Mouse (Mus musculus): ENCODE data around the gene Lrch1. TPM values are rescaled to one million over a fixed set of nuclear protein-coding genes. Genes with fewer than 3 reads are reported as not detected.

Gene Lrch1
- polyA plus RNA-seq, 1 experiment = 9.9 TPM

DNA sequence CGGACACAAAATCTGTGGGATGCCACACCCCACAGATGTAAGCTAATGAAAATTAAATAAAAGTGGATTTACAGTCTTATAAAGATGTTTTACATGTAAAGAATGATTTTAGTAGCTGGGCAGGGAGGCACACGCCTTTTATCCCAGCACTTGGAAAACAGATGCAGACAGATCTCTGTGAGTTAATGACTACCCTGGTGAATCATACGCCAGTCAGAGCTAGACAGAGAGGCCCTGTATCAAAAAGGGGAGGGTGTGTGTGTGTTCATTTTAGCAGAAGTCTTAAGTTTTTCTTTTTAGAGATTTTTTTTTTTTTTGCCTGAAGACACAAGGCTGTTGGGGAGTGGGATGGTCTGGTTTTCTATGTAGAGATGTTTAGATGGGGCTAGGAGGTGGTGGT, 160.0 kb downstream of the Lrch1 start:
- TF ChIP-seq MYOD1 (IDR thresholded peaks at IDR 0.05; ENCODE audit: control insufficient read depth in 1 of 3, insufficient read length in 2 of 3, low read depth in 2 of 3) (no peak), TCF3 (IDR thresholded peaks at IDR 0.05; ENCODE audit: insufficient read length, low read depth) (no peak), MYOG (IDR thresholded peaks at IDR 0.05; ENCODE audit: control insufficient read depth in 1 of 3, insufficient read depth in 1 of 3, insufficient read length in 2 of 3, low read depth in 2 of 3) (no peak)
- Histone ChIP-seq H3ac (ENCODE audit: control insufficient read depth, insufficient read length) (no peak overlapping the region), H3K36me3 (ENCODE audit: control insufficient read depth, insufficient read depth) (peaks cover 14% of the 10 kb centered on the region), H3K4me3 (no peak overlapping the region), H3K4me2 (ENCODE audit: low read depth) (no peak overlapping the region), H3K27me3 (ENCODE audit: control insufficient read depth, insufficient read depth, insufficient read length) (no peaks in the 10 kb centered on the region), H3K79me2 (ENCODE audit: control insufficient read depth, insufficient read depth) (no peaks in the 10 kb centered on the region)

DNA sequence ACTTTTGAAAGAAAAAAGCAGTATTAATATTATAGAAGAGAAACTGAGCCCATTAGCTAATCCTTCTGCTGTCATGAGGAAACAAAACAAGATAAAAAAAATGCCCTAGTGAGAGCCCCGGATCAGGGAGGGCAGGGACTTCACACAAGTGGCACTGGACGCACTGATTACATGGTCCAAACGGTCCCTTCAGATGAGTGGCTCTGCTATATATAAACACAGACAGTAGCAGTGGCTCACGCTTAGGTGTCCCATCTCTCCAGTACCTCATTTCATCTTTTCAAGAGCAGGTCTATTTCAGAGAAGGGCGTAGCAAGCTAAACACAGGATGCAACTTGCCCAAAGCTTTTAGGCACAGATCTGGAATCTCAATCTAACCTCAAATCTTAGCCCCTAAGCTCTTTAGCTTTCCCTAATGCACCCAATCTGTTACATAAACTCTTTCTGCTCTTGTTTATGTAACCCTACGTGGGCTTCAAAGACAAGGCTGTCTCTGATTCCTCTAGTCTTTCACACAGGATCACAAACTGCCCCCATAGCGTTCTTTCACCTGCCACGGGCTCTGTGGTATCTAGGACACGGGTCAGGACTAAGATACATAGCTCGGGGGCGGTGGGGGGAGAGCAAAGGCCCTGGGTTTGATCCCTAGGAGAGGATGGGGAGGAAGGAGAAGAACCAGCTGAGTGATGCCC, 163.3 kb downstream of the Lrch1 start:
- Histone ChIP-seq H3K4me2 (ENCODE audit: low read depth) (no peak overlapping the region), H3K79me2 (ENCODE audit: control insufficient read depth, insufficient read depth) (no peaks in the 10 kb centered on the region), H3K36me3 (ENCODE audit: control insufficient read depth, insufficient read depth) (peaks cover 14% of the 10 kb centered on the region), H3K4me3 (no peak overlapping the region), H3K27me3 (ENCODE audit: control insufficient read depth, insufficient read depth, insufficient read length) (no peaks in the 10 kb centered on the region), H3ac (ENCODE audit: control insufficient read depth, insufficient read length) (no peak overlapping the region)
- TF ChIP-seq CEBPB (IDR thresholded peaks at IDR 0.05; ENCODE audit: insufficient read depth, poor library complexity, severe bottlenecking) (no peak), TCF3 (IDR thresholded peaks at IDR 0.05; ENCODE audit: insufficient read length, low read depth) (no peak), USF1 (IDR thresholded peaks at IDR 0.05; ENCODE audit: low read depth) (no peak), POLR2AphosphoS2 (IDR thresholded peaks at IDR 0.05; ENCODE audit: insufficient read length, low read depth) (no peak), REST (IDR thresholded peaks at IDR 0.05; ENCODE audit: insufficient read depth, insufficient read length) (no peak), MYOD1 (IDR thresholded peaks at IDR 0.05; ENCODE audit: control insufficient read depth in 1 of 3, insufficient read length in 2 of 3, low read depth in 2 of 3) (no peak), MYOG (IDR thresholded peaks at IDR 0.05; ENCODE audit: control insufficient read depth in 1 of 3, insufficient read depth in 1 of 3, insufficient read length in 2 of 3, low read depth in 2 of 3) (no peak), E2F4 (IDR thresholded peaks at IDR 0.05; ENCODE audit: insufficient read depth) (no peak)

DNA sequence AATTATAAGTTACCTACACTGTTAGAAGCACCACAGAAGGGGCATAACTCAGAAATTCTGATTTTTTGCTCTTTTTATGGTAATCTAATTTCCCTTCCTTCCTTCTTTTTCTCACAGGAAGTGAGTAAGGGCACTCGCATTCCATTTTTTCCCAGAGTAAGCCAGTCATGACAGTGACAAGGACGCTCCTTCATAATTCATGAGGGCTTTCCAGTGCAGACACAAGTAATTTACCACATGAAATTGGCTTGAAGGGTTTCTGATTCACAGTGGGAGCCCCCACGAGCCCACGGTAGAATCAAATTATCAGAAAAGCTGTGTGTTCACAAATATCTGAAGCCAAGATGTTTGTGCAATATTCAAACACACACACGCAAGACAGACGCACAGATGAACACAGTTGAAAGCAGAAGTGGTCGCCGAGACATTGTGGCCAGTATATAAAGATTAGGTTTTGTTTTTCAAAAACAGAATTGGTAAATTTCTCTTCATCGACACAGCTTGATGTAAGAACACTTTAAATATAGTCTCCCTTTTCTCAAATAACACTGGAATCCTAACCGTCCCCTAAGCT, 173.5 kb downstream of the Lrch1 start:
- no peak for TF ChIP-seq POLR2AphosphoS2 (IDR thresholded peaks at IDR 0.05; ENCODE audit: insufficient read length, low read depth)
- no peak for TF ChIP-seq POLR2A (IDR thresholded peaks at IDR 0.05; ENCODE audit: insufficient read length, low read depth)
- TF ChIP-seq MYOG (IDR thresholded peaks at IDR 0.05; ENCODE audit: control insufficient read depth in 1 of 3, insufficient read depth in 1 of 3, insufficient read length in 2 of 3, low read depth in 2 of 3) = no peak
- TF ChIP-seq USF1 (IDR thresholded peaks at IDR 0.05; ENCODE audit: low read depth) = no peak
- TF ChIP-seq E2F4 (IDR thresholded peaks at IDR 0.05; ENCODE audit: insufficient read depth) = no peak
- TF ChIP-seq CEBPB (IDR thresholded peaks at IDR 0.05; ENCODE audit: insufficient read depth, poor library complexity, severe bottlenecking) = no peak
- no peak for TF ChIP-seq REST (IDR thresholded peaks at IDR 0.05; ENCODE audit: insufficient read depth, insufficient read length)
- TF ChIP-seq MAX (IDR thresholded peaks at IDR 0.05; ENCODE audit: low read depth) = no peak
- H3K4me3 ChIP-seq = no peak overlapping the region
- no peaks in the 10 kb centered on the region for H3K79me2 ChIP-seq (ENCODE audit: control insufficient read depth, insufficient read depth)
- no peaks in the 10 kb centered on the region for H3K27me3 ChIP-seq (ENCODE audit: control insufficient read depth, insufficient read depth, insufficient read length)
- H3K4me2 ChIP-seq (ENCODE audit: low read depth) = no peak overlapping the region
- H3ac ChIP-seq (ENCODE audit: control insufficient read depth, insufficient read length) = no peak overlapping the region
- H3K36me3 ChIP-seq (ENCODE audit: control insufficient read depth, insufficient read depth) = peaks cover 14% of the 10 kb centered on the region

DNA sequence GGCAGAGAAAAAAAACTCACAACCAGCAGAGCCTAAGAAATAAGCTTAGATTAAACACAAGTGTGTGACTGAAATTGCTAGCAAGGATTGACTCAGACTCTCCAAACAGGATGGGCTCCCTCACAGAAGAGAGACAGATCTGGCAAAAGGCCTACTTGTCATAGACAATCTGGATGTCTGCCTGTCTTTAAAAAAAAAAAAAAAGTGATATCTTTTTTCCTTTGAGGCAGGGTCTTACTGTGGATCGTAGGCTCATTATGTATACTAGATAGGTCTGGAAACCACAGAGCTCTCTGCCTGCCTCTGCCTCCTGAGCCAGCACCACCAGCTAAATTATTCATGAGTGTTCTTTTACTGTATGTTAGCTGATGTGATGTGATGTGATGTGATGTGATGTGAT, 179.8 kb downstream of the Lrch1 start:
- H3K36me3 ChIP-seq (ENCODE audit: control insufficient read depth, insufficient read depth) = peaks cover 19% of the 10 kb centered on the region
- H3K4me3 ChIP-seq = no peak overlapping the region
- H3K79me2 ChIP-seq (ENCODE audit: control insufficient read depth, insufficient read depth) = no peaks in the 10 kb centered on the region
- no peak overlapping the region for H3ac ChIP-seq (ENCODE audit: control insufficient read depth, insufficient read length)
- H3K27me3 ChIP-seq (ENCODE audit: control insufficient read depth, insufficient read depth, insufficient read length) = no peaks in the 10 kb centered on the region
- TF ChIP-seq TCF3 (IDR thresholded peaks at IDR 0.05; ENCODE audit: insufficient read length, low read depth) (no peak), USF1 (IDR thresholded peaks at IDR 0.05; ENCODE audit: low read depth) (no peak), E2F4 (IDR thresholded peaks at IDR 0.05; ENCODE audit: insufficient read depth) (no peak), CEBPB (IDR thresholded peaks at IDR 0.05; ENCODE audit: insufficient read depth, poor library complexity, severe bottlenecking) (no peak), SRF (IDR thresholded peaks at IDR 0.05; ENCODE audit: control insufficient read depth, insufficient read length, low read depth) (no peak), POLR2AphosphoS2 (IDR thresholded peaks at IDR 0.05; ENCODE audit: insufficient read length, low read depth) (no peak), POLR2A (IDR thresholded peaks at IDR 0.05; ENCODE audit: insufficient read length, low read depth) (no peak), REST (IDR thresholded peaks at IDR 0.05; ENCODE audit: insufficient read depth, insufficient read length) (no peak)
- H3K4me2 ChIP-seq (ENCODE audit: low read depth) = no peak overlapping the region

DNA sequence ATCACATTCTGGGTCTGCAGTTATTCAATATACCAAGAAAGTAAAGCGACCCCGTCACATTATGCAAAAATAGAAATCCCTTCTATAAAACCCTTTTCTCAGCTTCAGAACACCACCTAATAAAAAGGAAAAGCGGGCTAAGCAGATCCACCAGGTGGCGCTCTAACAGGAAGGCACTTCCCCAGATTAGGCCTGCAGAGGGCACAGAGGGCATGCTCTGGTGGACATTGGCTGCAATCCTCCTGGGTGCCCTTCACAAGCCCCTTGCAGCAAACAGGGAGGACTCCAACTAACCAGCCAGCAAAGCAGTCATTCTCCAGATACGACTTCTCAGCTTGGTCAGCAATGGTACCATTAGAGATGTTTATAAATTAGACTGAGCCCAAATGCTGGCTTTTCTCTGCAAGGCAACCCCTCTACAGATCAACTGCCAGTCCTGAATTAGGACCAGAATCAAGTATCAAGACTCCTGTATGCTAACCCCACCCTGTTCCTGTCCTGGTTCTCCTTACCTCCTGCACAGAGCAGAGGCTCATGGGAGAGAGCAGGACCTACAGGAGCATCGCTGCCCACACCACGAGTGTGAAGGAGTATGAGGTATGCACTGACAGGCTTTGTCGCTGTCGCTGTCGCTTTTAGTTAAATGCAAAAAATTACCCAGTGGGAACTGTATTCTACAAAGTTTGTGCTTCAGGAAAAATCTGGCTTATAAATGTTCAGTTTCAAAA, 183.3 kb downstream of the Lrch1 start:
- TF ChIP-seq SRF (IDR thresholded peaks at IDR 0.05; ENCODE audit: control insufficient read depth, insufficient read length, low read depth) = no peak
- no peak for TF ChIP-seq E2F4 (IDR thresholded peaks at IDR 0.05; ENCODE audit: insufficient read depth)
- TF ChIP-seq TCF3 (IDR thresholded peaks at IDR 0.05; ENCODE audit: insufficient read length, low read depth) = no peak
- TF ChIP-seq USF1 (IDR thresholded peaks at IDR 0.05; ENCODE audit: low read depth) = no peak
- no peak for TF ChIP-seq TCF12 (IDR thresholded peaks at IDR 0.05; ENCODE audit: insufficient read depth, poor library complexity, severe bottlenecking)
- TF ChIP-seq REST (IDR thresholded peaks at IDR 0.05; ENCODE audit: insufficient read depth, insufficient read length) = no peak
- no peak for TF ChIP-seq POLR2AphosphoS2 (IDR thresholded peaks at IDR 0.05; ENCODE audit: insufficient read length, low read depth)
- no peak for TF ChIP-seq MYOD1 (IDR thresholded peaks at IDR 0.05; ENCODE audit: control insufficient read depth in 1 of 3, insufficient read length in 2 of 3, low read depth in 2 of 3)
- no peak for TF ChIP-seq MYOG (IDR thresholded peaks at IDR 0.05; ENCODE audit: control insufficient read depth in 1 of 3, insufficient read depth in 1 of 3, insufficient read length in 2 of 3, low read depth in 2 of 3)
- no peak for TF ChIP-seq MAX (IDR thresholded peaks at IDR 0.05; ENCODE audit: low read depth)
- TF ChIP-seq CEBPB (IDR thresholded peaks at IDR 0.05; ENCODE audit: insufficient read depth, poor library complexity, severe bottlenecking) = no peak
- TF ChIP-seq POLR2A (IDR thresholded peaks at IDR 0.05; ENCODE audit: insufficient read length, low read depth) = no peak
- H3K27me3 ChIP-seq (ENCODE audit: control insufficient read depth, insufficient read depth, insufficient read length) = no peaks in the 10 kb centered on the region
- H3K4me2 ChIP-seq (ENCODE audit: low read depth) = no peak overlapping the region
- H3ac ChIP-seq (ENCODE audit: control insufficient read depth, insufficient read length) = no peak overlapping the region
- peaks cover 8% of the 10 kb centered on the region for H3K36me3 ChIP-seq (ENCODE audit: control insufficient read depth, insufficient read depth)
- H3K4me3 ChIP-seq = no peak overlapping the region
- no peaks in the 10 kb centered on the region for H3K79me2 ChIP-seq (ENCODE audit: control insufficient read depth, insufficient read depth)
